ENCODE assay signal across 24 mouse cellular contexts in genomic region chr5:123559588-123559987, GRCm38 (mm10). TPM values are rescaled to one million over a fixed set of nuclear protein-coding genes. Genes with fewer than 3 reads are reported as not detected.
DNase-seq lines count a peak whose midpoint lies in the region; ATAC-seq lines count a peak whose summit lies in the region.
"Had no signal": no experiment of that assay in that cellular context is flagged by ENCODE, and none has a peak within 500 bp of the region (broad histone marks: within the 10 kb centered on the region; RNA-seq: fewer than 3 reads in every experiment).

No protein-coding gene starts in this region.

- ATAC-seq in frontal cortex, adult (ENCODE audit: low TSS enrichment): peak; percentile 53; the same call in 1 of the 2 replicates
- ATAC-seq: activated CD4-positive, CD25-positive, alpha-beta regulatory T cell, adult 4 months; CD4-positive, CD25-positive, alpha-beta regulatory T cell, adult 4 months; forebrain, embryonic 13.5 days; forebrain, embryonic 15.5 days; Patski had no signal

- no peak for DNase-seq in frontal cortex, postnatal 25 days (ENCODE audit: low spot score in 2 of 2)
- peak; percentile 1 for DNase-seq in layer of hippocampus, adult 11-12 months (ENCODE audit: low spot score)
- no peak for DNase-seq in layer of hippocampus, adult 18-20 months (ENCODE audit: low spot score in 2 of 2)
- peak; percentile 55 for DNase-seq in right cerebral cortex, adult 18-20 months
- DNase-seq in right cerebral cortex, postnatal 4 days: no peak
- peak; percentile 21 for DNase-seq in testis, postnatal 14 days (ENCODE audit: low spot score)
- no peak for DNase-seq in testis, postnatal 10 days (ENCODE audit: low spot score)
- DNase-seq: adrenal gland, adult 8-10 months; adrenal gland, postnatal 14 days; adrenal gland, postnatal 36 days; B cell, adult 2 months; cerebellum, adult 11 months; cerebellum, adult 18-20 months; cerebellum, adult 8-10 months; cerebellum, adult 9-11 months; cerebellum, postnatal 14 days; cerebellum, postnatal 36 days had no signal

RNA-seq across cellular contexts. Expression of gene Vps33a, which starts 13.2 kb away (rescaled TPM):
- 10 to 100 TPM; 93.0 to 96.5 TPM for total RNA-seq in layer of hippocampus, adult 18-20 months (2021)

RNA-seq across cellular contexts. Expression of gene Gm49027, which starts 34.3 kb away (rescaled TPM):
- total RNA-seq in layer of hippocampus, adult 18-20 months (2021): 1 to 10 TPM; 2.2 to 5.0 TPM
- total RNA-seq: common myeloid progenitor, adult 5-6 weeks had no signal

RNA-seq across cellular contexts. Expression of gene Diablo, which starts 35.6 kb away (rescaled TPM):
- total RNA-seq in layer of hippocampus, adult 18-20 months (2021): 10 to 100 TPM; 30.9 to 32.0 TPM

RNA-seq across cellular contexts. Expression of gene B3gnt4, which starts 49.3 kb away (rescaled TPM):
- under 1 TPM; 0.52 to 0.68 TPM for total RNA-seq in layer of hippocampus, adult 18-20 months (2021)

Comparison
In these comparisons a context has a peak if more than half of its experiments do, and no peak if none do; other contexts are left out.
1. DNase-seq: peak in layer of hippocampus, adult 11-12 months (single experiment), right cerebral cortex, adult 18-20 months (single experiment) and testis, postnatal 14 days (single experiment); none in frontal cortex, postnatal 25 days (0 of 2), layer of hippocampus, adult 18-20 months (0 of 2), right cerebral cortex, postnatal 4 days (single experiment) and testis, postnatal 10 days (single experiment).